Mouse (Mus musculus): ENCODE measurements around the gene Unc5cl. TPM values are rescaled to one million over a fixed set of nuclear protein-coding genes. Genes with fewer than 3 reads are reported as not detected.

Unc5cl gene
- polyA plus RNA-seq, 1 experiment from 2014 or later, result 0.20 TPM

DNA sequence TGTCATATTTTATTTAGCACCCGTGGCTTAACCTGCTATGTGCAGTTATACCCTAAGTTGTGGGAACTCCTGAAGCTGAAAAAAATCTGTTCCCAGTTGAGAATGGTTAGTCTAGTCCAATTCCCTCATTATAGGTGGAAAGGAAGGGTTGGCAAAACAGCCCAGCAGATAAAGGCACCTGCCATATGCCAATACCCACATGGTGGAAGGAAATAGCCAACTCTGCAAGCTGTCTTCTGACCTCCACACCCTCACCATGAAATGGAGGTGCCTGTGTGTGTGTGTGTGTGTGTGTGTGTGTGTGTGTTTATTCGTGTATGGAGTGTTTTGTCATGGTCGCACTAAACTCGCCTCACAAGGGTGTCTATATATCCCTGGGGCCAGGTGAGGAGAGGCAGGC is 115.0 kb downstream of the Unc5cl start:
- WGBS, result 82% methylated on average over 4 of the region's 4 CpGs
- Histone ChIP-seq H3K4me1 (no peaks in the 10 kb centered on the region), H3K27ac (no peak overlapping the region), H3K36me3 (no peaks in the 10 kb centered on the region), H3K27me3 (ENCODE audit: insufficient read depth, poor library complexity, severe bottlenecking) (no peaks in the 10 kb centered on the region), H3K9me3 (no peaks in the 10 kb centered on the region), H3K4me3 (no peak overlapping the region)
- no peak for DNase-seq (ENCODE audit: low spot score)

- H3K9me3 ChIP-seq, result no peaks in the 10 kb centered on the region
- WGBS, result 51% methylated on average over 5 of the region's 5 CpGs
- H3K4me3 ChIP-seq, result no peak overlapping the region
- DNase-seq (ENCODE audit: low spot score), result no peak
- H3K4me1 ChIP-seq, result peaks cover 26% of the 10 kb centered on the region; the same call in 1 of the 2 replicates
- no peak overlapping the region for H3K27ac ChIP-seq
- H3K27me3 ChIP-seq (ENCODE audit: insufficient read depth, poor library complexity, severe bottlenecking), result no peaks in the 10 kb centered on the region
- no peaks in the 10 kb centered on the region for H3K36me3 ChIP-seq
Measured at GRCm38 (mm10) chr17:48581153-48581552, 126.5 kb downstream of the Unc5cl start.

GRCm38 (mm10) chr17:48582486-48582990 is 127.8 kb downstream of the Unc5cl start:
- WGBS, result 52% methylated on average over 14 of the region's 14 CpGs

GRCm38 (mm10) chr17:48583401-48583800 is 128.7 kb downstream of the Unc5cl start:
- no peak for DNase-seq (ENCODE audit: low spot score)
- 75% methylated on average over 11 of the region's 11 CpGs for WGBS
- H3K9me3 ChIP-seq, result no peaks in the 10 kb centered on the region
- no peaks in the 10 kb centered on the region for H3K27me3 ChIP-seq (ENCODE audit: insufficient read depth, poor library complexity, severe bottlenecking)
- peak overlapping the region; percentile 36; the same call in 1 of the 2 replicates for H3K27ac ChIP-seq
- H3K4me3 ChIP-seq, result no peak overlapping the region
- H3K4me1 ChIP-seq, result peaks cover 26% of the 10 kb centered on the region; the same call in 1 of the 2 replicates
- no peaks in the 10 kb centered on the region for H3K36me3 ChIP-seq

More at GRCm38 (mm10) chr17:48582486-48582990, 127.8 kb downstream of the Unc5cl start:
- Histone ChIP-seq H3K9me3 (no peaks in the 10 kb centered on the region), H3K27ac (no peak overlapping the region), H3K4me3 (peak overlapping the region; percentile 29; the same call in 1 of the 2 replicates), H3K4me1 (peaks cover 26% of the 10 kb centered on the region; the same call in 1 of the 2 replicates), H3K36me3 (no peaks in the 10 kb centered on the region), H3K27me3 (ENCODE audit: insufficient read depth, poor library complexity, severe bottlenecking) (no peaks in the 10 kb centered on the region)
- DNase-seq (ENCODE audit: low spot score), result no peak

GRCm38 (mm10) chr17:48585902-48586359 is 131.2 kb downstream of the Unc5cl start:
- peak; percentile 78 for DNase-seq (ENCODE audit: low spot score)
- H3K9me3 ChIP-seq, result no peaks in the 10 kb centered on the region
- peak overlapping the region; percentile 68; the same call in 1 of the 2 replicates for H3K27ac ChIP-seq
- H3K36me3 ChIP-seq, result no peaks in the 10 kb centered on the region
- H3K4me1 ChIP-seq, result peaks cover 24% of the 10 kb centered on the region; the same call in 1 of the 2 replicates
- peak overlapping the region; percentile 48 for H3K4me3 ChIP-seq
- WGBS, result 5% methylated on average over 14 of the region's 14 CpGs
- H3K27me3 ChIP-seq (ENCODE audit: insufficient read depth, poor library complexity, severe bottlenecking), result no peaks in the 10 kb centered on the region

DNA sequence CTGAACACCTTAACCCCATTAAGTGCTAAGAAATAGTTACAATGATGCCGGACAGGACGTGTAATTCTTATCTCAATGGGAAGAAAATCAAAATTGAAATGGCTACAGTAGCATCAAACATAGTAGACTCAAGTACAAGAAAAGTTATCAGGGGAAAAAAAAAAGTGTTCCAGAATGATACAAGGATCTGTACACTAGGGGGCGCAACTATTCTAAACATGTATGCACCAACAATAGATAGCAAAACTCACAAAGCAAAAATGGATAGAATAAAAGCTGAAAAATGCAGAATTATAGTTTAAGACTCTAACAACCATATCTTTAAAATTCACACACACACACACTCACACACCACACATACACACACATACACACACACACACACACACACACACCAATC is 134.0 kb downstream of the Unc5cl start:
- no peak for DNase-seq (ENCODE audit: low spot score)
- 33% methylated on average over 3 of the region's 3 CpGs for WGBS
- Histone ChIP-seq H3K27ac (no peak overlapping the region), H3K9me3 (no peaks in the 10 kb centered on the region), H3K4me3 (no peak overlapping the region), H3K4me1 (peaks cover 8% of the 10 kb centered on the region; the same call in 1 of the 2 replicates), H3K36me3 (no peaks in the 10 kb centered on the region), H3K27me3 (ENCODE audit: insufficient read depth, poor library complexity, severe bottlenecking) (no peaks in the 10 kb centered on the region)

Other genes with a start within 250 kb of the Unc5cl start
- 0.05 and 0.11 TPM in 2 replicates for gene Trem1, start 222.1 kb upstream of the Unc5cl start, polyA plus RNA-seq (2016; fragmentation: Nextera tagmentation; extraction: Ambion mirVana)
- not detected in 2 replicates for gene Trem3, start 207.1 kb upstream of the Unc5cl start, polyA plus RNA-seq (2016; fragmentation: Nextera tagmentation; extraction: Ambion mirVana)
- gene Treml4, start 190.6 kb upstream of the Unc5cl start, polyA plus RNA-seq (2016; fragmentation: Nextera tagmentation; extraction: Ambion mirVana), result 0.63 and 0.74 TPM in 2 replicates
- 0.97 and 1.3 TPM in 2 replicates for gene Treml2, start 155.4 kb upstream of the Unc5cl start, polyA plus RNA-seq (2016; fragmentation: Nextera tagmentation; extraction: Ambion mirVana)
- 0.13 TPM in 1 of 2 replicates, not detected in the other for gene B430306N03Rik, start 138.8 kb upstream of the Unc5cl start, polyA plus RNA-seq (2016; fragmentation: Nextera tagmentation; extraction: Ambion mirVana)
- 0.36 and 1.2 TPM in 2 replicates for gene Trem2, start 108.5 kb upstream of the Unc5cl start, polyA plus RNA-seq (2016; fragmentation: Nextera tagmentation; extraction: Ambion mirVana)
- gene Treml1, start 95.0 kb upstream of the Unc5cl start, polyA plus RNA-seq (2016; fragmentation: Nextera tagmentation; extraction: Ambion mirVana), result 3.7 and 6.3 TPM in 2 replicates
- gene Nfya, start 45.0 kb upstream of the Unc5cl start, polyA plus RNA-seq (2016; fragmentation: Nextera tagmentation; extraction: Ambion mirVana), result 13.7 and 17.3 TPM in 2 replicates
- gene Oard1, start 44.9 kb upstream of the Unc5cl start, polyA plus RNA-seq (2016; fragmentation: Nextera tagmentation; extraction: Ambion mirVana), result 56.7 and 78.1 TPM in 2 replicates
- gene Apobec2, start 22.0 kb upstream of the Unc5cl start, polyA plus RNA-seq (2016; fragmentation: Nextera tagmentation; extraction: Ambion mirVana), result 142 and 213 TPM in 2 replicates
- 0.43 and 0.67 TPM in 2 replicates for gene Tspo2, start 3.4 kb upstream of the Unc5cl start, polyA plus RNA-seq (2016; fragmentation: Nextera tagmentation; extraction: Ambion mirVana)

Measured in heart, embryonic 10.5 days (tissue).